Mouse (Mus musculus) CD4-positive, CD25-positive, alpha-beta regulatory T cell, adult 2 months (primary cell): ENCODE data around the gene Ptbp1.
"Not testable (repeated sequence)": the region's sequence is repeated elsewhere in the genome, so short reads cannot be mapped to it uniquely, and the experiment has no call there.

Experiments used
- DNase-seq: peaks from one replicate; pipeline ENCODE4 v3.0.0-alpha.2; 2012; ENCODE audit warnings: low read depth, low spot score

Ptbp1 gene

DNA sequence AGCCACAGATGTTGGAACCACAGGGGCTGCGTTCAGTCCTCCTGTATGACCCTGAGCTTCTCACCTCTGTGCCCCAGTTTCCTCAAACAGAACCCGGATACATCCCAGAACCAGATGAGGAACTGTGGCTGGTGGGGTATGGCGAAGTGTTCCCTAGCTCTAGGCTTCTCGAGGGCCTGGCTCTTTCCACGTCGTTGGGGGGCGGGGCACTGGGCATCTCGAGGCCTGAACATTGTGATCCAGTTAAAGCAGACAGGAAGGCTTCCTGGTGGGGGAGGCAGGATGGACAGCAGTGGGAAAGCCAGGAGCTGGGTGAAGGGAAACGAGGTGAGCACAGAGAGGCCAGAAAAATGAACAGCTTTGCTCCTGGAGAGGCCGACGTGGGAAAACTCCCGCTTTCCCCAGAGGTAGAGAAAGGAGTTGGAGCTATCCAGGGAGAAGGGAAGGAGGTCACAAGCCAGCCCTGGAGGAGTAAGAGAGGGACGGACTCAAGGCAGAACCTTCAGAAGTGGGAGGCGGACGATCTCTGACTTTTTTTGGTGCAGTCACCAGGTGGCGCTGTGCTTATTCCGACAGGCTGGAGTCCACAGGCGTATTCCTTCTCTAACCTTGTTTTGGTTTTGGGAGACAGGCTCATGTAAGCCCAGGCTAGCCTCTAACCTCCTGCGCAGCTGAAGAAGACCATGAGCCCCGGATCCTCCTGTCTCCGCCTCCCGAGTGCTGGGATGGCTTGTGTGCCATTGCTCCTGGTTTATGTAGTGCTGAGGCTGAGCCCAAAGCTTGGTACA is 29.3 kb downstream of the Ptbp1 start:
- DNase-seq = peak; percentile 88

DNA sequence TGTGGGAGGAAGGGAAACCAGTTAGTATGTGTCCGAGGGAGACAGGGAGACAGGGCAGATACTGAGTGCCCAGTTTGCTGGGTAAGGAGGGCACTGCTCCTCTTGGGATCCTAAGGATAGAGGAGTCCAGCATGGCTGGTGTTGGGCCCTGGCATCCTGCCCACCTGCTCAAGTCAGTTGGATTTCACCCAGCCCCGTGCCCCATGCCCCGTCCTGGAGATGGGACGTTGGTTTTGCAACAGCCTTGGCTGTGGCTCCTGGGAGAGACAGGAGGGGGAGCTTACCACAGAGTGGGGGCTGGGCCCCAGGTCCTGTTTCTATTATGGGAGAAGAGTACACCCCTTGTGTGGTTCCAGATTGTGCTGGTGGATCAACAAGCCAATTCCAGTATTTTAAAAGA is 30.2 kb downstream of the Ptbp1 start:
- DNase-seq = no peak

DNA sequence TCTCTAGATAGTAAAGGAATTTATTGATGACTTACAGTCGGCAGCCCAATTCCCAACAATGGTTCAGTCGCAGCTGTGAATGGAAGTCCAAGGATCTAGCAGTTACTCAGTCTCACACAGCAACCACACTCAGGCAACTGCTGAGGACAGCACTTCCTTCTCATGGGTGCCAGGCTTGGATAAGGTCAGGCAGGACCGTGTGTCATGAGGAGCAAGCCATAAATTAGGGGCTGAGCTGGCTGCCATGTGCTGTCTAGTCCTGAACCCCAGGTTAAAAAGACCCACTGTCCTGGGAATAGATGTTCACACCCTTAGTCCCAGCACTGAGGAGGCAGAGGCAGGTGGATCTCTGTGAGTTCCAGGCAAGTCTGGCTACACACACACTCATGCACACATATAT is 30.7 kb downstream of the Ptbp1 start:
- DNase-seq = not testable (repeated sequence)

DNA sequence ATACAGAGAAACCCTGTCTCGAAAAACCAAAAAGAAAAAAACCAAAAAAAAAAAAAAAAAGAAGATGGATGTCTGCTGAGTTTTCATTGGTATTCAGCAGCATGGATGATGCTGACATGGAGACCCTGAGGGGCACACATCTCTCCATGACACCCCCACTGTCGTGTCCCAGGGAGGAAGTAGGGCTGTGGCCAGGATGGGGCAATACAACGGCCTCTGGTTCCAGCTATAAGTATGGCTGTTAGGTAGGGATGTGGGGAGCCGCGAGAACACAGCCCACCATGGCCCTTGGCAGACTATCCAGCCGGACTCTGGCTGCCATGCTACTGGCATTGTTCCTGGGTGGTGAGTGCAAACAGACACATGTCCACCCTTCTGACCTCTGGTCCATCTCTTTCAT is 31.8 kb downstream of the Ptbp1 start, which contains the start of gene Elane:
Gene Elane, plus strand, starts transcription at position 194 of the 400 bp plus-strand sequence.
- DNase-seq = no peak

DNA sequence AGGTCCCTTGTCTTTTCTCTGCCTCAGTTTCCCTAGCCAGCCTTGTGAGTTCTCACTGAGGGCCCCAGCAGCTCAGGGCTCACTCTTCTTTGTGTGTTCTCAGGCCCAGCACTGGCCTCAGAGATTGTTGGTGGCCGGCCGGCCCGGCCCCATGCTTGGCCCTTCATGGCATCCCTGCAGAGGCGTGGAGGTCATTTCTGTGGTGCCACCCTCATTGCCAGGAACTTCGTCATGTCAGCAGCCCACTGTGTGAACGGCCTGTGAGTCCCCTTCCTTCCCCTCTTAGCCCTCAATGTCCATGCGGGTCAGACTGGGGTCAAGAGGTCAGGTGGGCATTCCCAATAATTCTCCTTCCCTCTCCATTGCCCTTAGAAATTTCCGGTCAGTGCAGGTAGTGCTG is 32.4 kb downstream of the Ptbp1 start:
- DNase-seq = no peak

DNA sequence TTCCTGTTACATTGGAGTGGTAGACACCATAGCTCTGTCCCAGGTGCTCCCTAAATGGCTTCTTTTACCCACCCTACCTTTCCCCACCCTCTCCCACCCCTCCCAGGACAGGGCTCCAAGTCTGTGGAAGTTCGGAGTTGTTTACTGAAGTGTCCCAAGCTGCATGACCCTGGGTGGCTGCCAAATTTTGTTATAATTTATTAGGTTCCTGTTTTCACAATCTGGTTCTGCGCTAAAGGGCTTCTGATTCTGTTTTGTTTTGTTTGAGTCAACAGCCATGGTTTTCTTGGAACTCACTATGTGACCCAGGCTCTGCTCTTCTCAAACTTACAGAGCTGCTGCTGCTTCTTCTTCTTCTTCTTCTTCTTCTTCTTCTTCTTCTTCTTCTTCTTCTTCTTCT is 35.2 kb downstream of the Ptbp1 start:
- DNase-seq = no peak

DNA sequence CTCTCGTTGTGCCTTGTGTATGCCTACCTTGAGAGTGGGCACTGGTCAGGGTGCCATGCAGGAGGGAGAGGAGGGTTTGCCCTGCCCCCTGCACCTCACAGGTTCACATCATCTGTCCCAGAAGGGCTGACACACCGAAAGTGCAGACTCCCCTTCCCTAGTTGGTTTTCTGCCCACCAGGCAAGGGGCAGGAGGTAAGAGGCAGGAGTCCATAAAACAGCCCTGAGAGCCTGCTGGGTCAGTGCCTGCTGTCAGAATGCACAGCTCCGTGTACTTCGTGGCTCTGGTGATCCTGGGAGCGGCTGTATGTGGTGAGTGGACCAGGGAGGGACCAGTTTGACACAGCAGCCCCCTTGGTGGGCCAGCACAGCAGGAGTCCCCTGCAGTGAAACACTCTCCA is 36.4 kb downstream of the Ptbp1 start, which contains the start of gene Cfd:
Gene Cfd, plus strand, starts transcription at position 184 of the 400 bp plus-strand sequence.
- DNase-seq = no peak

DNA sequence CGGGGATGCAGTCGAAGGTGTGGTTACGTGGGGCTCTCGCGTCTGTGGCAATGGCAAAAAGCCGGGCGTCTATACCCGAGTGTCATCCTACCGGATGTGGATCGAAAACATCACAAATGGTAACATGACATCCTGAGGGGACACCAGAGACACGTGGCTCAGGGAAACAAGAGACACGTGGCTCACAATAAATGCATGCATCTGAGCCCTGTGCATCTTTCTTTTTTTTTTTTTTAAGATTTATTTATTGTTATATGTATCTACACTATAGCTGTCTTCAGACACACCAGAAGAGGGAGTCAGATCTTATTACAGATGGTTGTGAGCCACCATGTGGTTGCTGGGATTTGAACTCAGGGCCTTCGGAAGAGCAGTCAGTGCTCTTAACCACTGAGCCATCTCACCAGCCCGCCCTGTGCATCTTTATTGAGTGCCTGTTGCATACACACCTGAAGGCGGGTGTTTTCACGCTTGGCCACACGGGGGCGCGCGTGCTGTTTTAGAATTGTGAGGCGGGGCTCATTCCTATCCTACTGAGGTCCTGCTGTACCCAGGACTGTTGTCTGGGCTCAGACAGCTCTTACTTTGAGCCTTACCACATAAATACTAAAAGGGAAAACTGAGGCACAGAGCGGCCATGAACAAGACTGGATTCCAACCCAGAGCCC is 38.4 kb downstream of the Ptbp1 start:
- peak; percentile 87 for DNase-seq

DNA sequence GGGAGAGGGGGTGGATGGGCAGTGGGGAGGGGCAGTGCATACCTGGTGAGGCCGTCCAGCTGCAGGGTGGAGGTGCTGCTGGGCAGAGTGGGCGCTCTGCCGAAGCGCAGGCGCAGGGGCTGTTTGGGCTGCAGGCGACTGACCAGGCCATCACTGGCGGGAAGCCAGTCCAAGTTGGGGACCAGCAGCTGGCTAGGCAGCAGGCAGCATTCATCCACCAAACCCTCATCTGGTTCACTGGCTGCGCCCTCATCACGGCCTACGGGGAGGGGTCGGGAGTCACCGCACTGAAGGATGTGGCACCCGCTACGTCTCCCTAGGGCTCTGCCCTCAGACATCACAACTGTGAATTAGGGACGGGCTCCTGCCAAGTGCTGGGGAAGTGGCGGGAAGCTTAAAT is 42.1 kb downstream of the Ptbp1 start:
- DNase-seq = no peak

DNA sequence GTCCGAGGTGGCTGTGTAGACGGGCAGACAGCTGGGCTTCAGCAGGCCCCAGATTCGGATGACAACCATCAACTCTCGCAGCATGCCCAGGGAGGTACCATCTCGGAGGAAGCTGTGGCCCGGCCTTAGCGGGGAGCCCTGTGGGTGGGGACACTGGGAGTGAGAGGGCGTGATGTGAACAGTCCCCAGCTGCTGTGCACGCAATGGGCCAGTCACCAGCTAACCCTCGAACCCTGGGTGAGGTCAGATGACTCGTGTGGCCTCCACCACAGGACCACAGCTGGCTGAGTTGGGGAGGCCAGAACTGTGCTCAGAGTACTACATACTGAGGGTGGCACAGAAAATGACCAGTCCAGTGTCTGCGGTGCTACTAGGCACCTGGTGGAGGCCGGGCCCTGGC is 42.6 kb downstream of the Ptbp1 start:
- no peak for DNase-seq

DNA sequence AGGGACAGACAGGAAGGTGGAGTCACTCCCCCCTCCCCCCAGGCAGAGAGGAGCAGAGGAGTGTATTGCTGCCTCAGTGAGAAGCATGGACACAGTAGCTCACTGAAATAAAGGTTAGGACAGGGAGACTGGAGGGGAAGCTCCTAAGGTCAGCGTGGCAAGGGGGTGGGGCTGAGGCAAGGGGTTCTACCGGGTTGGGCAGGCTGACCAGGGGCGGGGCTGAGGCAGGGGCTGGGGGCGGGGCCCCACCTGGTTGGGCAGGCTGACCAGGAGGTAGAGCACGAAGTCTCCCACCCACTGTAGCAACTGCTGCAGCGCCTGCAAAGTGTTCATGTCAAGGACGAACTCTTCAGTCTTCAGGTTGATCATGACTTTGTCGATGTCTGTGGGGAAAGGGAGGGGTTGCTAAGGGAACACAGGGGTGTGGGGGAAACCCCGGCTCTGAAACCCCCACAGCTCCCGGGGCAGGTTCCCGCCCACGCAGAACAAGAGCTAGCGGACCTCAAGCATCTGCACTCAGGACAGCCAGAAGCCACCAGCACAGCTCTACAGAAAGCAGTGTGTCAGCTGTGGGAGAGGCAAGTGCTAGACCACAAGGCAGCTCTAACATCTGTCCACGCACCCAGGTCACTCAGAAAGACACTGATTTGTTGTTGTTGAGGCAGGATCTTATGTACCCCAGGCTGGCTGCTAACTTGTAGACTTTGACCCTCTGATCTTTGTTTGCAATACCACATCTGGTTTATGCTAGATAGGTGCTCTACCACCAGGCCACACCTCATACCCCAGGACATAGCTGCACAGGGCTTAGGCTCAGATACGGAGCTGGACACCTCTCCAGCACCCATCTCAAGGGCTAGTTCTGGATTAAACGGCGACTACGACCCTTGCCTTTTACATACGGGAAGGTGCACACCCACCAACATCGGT is 43.4 kb downstream of the Ptbp1 start:
- DNase-seq = peak; percentile 67

DNA sequence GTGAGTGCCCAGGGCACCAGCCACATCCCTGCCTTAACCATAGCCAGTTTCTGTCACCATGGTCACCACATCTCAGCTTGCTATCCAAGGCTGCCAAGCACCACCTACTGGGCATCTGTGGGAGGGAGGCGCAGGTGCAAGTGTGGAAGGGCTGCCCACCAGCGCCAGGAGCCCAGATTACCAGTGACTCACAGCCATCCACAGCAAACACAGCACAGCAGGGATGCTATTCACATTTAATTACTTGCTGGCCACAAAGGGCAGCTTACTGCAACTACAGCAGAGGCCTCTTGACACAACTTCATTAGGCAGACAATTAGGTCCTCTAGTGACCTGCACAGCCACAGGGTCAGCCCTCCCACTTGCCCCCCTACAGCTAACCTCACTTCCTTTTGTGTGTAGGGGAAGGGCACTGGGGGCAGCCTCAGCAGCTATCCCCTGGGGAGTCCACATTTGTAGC is 46.8 kb downstream of the Ptbp1 start:
- DNase-seq = peak; percentile 25

DNA sequence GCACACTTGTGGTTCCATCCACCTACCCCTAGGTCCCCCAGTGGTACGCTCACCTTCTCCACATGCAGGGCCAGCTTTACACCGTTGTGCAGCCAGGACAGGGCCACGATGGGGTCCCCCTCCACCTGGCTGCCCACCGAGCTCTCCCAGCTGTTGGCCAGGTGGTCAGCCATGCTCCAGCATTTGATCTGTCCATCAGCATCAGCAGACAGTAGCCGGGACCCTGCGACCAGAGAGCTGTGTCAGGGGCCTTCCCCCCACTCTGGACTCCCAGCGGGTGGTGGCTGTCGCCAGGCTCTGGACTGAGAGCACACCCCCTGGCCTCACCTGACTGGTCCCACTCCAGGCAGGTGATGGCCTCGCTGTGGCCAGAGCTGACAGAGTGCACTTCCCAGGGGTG is 52.5 kb downstream of the Ptbp1 start:
- DNase-seq = no peak

DNA sequence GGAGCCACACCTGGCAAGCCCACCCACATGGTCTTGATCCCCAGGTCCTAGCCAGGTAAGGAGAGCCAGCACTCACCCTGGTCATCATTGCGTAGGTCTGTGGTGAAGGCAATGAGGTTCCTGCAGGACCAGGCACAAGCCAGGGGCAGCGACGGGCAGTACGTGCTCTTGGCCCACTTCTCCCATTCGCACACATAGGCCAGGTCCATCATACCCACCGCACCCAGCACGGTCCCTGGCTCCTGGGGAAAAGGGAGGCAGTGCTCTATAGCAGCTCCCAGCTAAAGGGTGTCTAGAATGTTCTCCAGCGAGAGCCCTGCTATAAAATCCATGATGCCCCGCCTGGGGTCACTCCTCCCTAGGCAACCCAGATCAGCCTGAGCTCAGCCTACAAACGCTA is 53.2 kb downstream of the Ptbp1 start:
- no peak for DNase-seq

DNA sequence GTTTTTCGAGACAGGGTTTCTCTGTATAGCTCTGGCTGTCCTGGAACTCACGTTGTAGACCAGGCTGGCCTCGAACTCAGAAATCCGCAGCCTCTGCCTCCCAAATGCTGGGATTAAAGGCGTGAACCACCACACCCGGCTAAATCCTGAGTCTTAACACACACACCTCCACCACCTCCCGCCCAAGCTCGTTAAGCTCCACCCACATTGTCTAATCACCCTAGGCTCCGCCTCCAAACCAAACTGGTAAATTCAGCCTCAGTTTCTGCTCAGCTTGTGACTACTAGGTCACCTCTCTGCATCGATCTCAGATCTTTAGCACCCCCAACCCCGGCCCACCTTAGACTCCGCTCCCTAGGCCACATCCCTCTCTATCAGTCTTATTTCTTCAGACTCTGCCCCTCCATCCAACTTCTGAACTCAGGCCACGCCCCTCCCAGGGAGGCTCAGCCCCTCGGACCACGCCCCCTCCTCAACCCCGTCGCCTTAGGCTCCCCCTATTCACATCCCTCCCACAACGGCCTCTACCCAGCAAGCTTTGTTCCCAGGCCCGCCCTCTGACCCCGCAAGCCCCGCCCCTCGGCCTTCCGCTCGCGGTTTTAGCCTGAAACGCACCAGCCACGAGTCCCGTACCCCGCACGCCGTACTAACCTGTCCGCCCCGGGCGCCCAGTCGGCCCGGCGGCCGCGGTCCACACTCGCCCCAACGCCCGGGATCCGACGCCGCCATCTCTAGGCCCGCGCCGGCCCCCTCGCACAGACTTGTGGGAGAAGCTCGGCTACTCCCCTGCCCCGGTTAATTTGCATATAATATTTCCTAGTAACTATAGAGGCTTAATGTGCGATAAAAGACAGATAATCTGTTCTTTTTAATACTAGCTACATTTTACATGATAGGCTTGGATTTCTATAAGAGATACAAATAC is 54.2 kb downstream of the Ptbp1 start, which contains the start of gene Med16:
Gene Med16, minus strand, starts transcription at position 757 of the 925 bp plus-strand sequence.
- peak; percentile 98 for DNase-seq

DNA sequence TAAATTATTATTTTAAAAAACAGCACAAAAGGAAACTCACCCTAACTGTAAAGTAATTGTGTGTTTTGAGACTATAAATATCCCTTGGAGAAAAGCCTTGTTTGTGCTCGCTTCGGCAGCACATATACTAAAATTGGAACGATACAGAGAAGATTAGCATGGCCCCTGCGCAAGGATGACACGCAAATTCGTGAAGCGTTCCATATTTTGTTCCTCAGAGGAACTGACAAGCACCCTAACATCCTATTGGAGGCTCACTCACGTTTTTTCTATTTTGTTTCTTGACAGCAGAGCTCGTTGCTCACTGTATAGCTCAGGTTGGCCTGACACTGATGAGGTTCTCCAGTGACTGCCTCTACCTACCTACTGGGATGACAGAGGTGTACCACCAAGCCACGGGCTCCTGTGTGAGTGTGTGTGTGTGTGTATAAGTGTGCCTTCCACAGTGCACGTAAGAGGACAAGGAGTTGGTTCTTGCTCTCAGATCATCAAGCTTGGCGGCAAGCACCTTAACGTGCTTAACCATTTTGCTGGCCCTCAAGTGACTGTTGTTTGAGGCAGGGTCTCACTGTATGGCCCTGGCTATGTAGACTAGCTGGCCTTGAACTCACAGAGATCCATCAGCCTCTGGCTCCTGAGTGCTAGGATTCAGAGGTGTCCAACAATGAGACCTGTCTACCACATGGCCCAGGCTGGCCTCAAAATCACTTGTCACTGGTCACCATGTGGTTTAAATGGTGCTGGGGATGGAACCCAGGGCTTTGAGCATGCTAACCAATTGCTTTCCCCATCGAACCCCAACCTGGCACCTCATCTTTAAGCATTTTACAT is 55.1 kb downstream of the Ptbp1 start:
- DNase-seq = no peak

DNA sequence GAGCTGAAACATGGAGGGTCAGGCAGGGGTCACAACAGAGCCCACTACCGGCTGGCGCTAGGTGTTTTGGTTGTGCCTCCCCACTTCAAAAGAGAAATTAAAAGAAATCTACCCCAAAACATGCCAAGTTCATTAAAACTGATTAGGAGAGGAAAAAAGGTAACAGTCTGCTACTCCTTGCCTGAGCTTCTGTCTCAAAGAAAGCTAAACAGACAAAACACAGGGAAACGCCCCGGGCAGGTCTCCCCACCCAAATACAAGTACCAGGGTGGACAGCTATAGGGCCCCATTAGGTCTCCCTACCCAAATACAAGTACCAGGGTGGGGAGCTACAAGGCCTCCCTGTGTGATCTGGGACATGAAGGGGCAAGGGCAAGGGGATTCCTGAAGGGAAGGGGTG is 56.3 kb downstream of the Ptbp1 start, which contains the start of gene Gm26602:
Gene Gm26602, plus strand, starts transcription at position 301 of the 400 bp plus-strand sequence.
- no peak for DNase-seq

DNA sequence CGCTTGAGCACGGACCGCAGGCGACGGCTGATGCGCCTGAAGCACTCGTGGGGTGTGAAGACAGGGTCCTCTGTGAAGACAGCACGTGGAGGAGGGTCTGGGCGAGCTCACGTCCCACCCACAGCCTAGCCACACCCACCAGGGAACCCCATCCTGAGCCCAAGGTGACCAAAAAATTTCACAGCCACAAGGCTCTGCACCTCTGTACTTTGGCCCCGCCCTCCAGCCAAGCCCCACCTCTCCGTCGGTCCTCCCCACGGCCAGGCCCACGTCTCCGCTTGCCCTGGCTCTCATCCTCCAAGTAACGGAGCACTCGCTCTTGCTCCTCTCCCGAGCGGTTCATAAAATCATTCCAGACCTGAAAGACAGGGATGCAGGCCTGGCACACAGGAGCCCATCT is 58.2 kb downstream of the Ptbp1 start:
- DNase-seq = no peak
